Mouse (Mus musculus) spleen, adult 2 months (tissue): ENCODE measurements at regions not wholly inside any gene's neighbourhood (a gene's known extent, or its start where the extent isn't known, plus 50 kb on each side); places are given as distances from the start of the nearest gene placed in this dataset.

ENCODE experiments used
- DNase-seq, 2 experiments: peaks; one replicate each; pipeline versions ENCODE4 v3.0.0 to v3.0.0-alpha.2; 2012 to 2021; ENCODE audit warnings: low spot score in 2 of 2, low read depth in 1 of 2
- H3K27ac ChIP-seq: fragments of 200-500 bp; 2 replicates; pipeline ENCODE4 v1.5.1; 2012; ENCODE audit warnings: low read length, inconsistent platforms; ENCODE audit not compliant: insufficient read depth
- H3K27me3 ChIP-seq: fragments of 200-500 bp; 2 replicates; pipeline ENCODE4 v1.6.1; 2012; ENCODE audit warnings: mild to moderate bottlenecking, moderate library complexity, low read length, inconsistent platforms; ENCODE audit not compliant: control insufficient read depth, insufficient read depth
- H3K36me3 ChIP-seq: fragments of 200-500 bp; 2 replicates; pipeline ENCODE4 v1.6.1; 2012; ENCODE audit warnings: mild to moderate bottlenecking, low read length, inconsistent platforms; ENCODE audit not compliant: control insufficient read depth, insufficient read depth
- H3K4me1 ChIP-seq: fragments of 200-500 bp; 2 replicates; pipeline ENCODE4 v1.6.1; 2011; ENCODE audit warnings: inconsistent platforms; ENCODE audit not compliant: control insufficient read depth, insufficient read depth, insufficient read length
- H3K4me3 ChIP-seq: fragments of 200-500 bp; 2 replicates; pipeline ENCODE4 v1.5.1; 2011; ENCODE audit warnings: mild to moderate bottlenecking, inconsistent platforms; ENCODE audit not compliant: insufficient read depth, insufficient read length; ENCODE audit errors: extremely low read depth
- CTCF ChIP-seq: fragments of 200-500 bp; IDR thresholded peaks from 2 replicates; pipeline ENCODE4 v1.5.1; 2011; ENCODE audit warnings: mild to moderate bottlenecking, inconsistent platforms; ENCODE audit not compliant: insufficient read depth, insufficient read length, insufficient replicate concordance; ENCODE audit errors: extremely low read depth
- POLR2A ChIP-seq: fragments of 200-500 bp; IDR thresholded peaks from 2 replicates; pipeline ENCODE4 v1.6.1; 2011; ENCODE audit warnings: low read depth, low read length, inconsistent platforms
- WGBS: fragments of 180-500 bp; shearing (Covaris S2); methylation state at CpG from one replicate; pipeline ENCODE4 v1.1.7; 2018; 5-methylcytosine and 5-hydroxymethylcytosine counted together

DNA sequence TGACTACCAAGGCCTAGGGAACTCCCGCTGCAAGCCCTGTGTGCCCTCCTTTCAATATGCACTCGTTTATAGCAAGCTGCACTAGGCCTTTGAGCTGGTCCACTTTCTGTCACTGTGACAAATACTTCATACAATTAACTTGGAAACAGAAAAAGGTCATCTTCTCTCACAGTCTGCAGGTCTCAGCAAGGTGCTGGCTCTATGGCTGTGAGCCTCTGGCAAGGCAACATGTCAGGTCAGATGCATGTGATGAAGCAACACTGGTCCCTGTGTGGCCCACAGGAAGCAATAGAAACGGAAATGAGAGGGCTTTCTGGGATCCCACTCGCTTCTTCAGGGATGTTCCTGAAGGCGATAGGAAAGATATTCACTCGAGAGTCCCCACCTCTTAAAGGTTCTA lies 245.9 kb upstream of the Zmiz1 start:
- Histone ChIP-seq H3K4me1 (no peaks in the 10 kb centered on the region), H3K36me3 (no peaks in the 10 kb centered on the region), H3K4me3 (no peak overlapping the region), H3K27ac (no peak overlapping the region), H3K27me3 (no peaks in the 10 kb centered on the region)
- no peak for DNase-seq
- no peak for TF ChIP-seq CTCF
- no peak for TF ChIP-seq POLR2A
- 81% methylated on average over 6 of the region's 6 CpGs for WGBS

DNA sequence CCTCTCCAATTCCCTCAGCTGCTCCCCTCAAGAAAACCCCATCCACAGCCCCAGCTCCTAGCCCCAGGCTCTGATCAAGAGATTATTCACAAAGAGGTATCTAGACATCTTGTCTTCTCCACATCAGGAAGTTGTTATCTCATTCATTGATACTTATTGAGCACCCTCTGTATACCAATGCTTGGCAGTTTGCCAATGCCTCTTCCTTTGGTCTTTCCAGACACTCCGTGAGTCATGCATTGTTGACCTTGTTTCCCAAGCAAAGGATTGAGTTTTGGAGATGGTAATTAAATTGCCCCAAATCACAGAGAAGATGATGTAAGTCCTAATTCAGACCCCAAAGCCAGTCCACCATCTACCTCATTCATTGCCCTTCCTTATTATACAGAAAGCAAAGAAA lies 235.9 kb upstream of the Zmiz1 start:
- Histone ChIP-seq H3K4me3 (no peak overlapping the region), H3K4me1 (no peaks in the 10 kb centered on the region), H3K27ac (no peak overlapping the region), H3K27me3 (no peaks in the 10 kb centered on the region), H3K36me3 (no peaks in the 10 kb centered on the region)
- TF ChIP-seq POLR2A (no peak), CTCF (no peak)
- 82% methylated on average over 1 of the region's 1 CpGs for WGBS
- DNase-seq = no peak

DNA sequence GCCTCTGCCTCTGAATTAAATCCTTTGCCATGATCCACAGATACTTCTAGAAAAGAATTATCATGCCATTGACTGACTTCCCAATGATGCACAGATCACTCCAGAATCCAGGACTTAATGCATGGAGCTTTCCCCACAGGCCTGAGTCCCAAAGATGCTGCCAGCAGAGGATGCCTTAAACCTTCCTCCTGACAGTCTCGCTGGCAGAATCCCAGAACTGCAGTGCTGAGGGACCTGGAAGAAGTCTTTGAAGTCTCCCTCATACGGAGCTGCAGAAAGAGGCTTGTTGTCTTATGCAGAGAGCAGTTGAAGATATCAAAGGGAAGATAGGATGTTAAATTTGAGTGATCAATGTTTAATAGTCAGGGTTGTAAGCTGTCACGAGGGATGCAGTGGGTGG lies 233.8 kb upstream of the Zmiz1 start:
- no peak overlapping the region for H3K4me3 ChIP-seq
- TF ChIP-seq CTCF (no peak), POLR2A (no peak)
- no peak overlapping the region for H3K27ac ChIP-seq
- 75% methylated on average over 3 of the region's 3 CpGs for WGBS
- no peak for DNase-seq
- no peaks in the 10 kb centered on the region for H3K4me1 ChIP-seq
- H3K36me3 ChIP-seq = no peaks in the 10 kb centered on the region
- H3K27me3 ChIP-seq = no peaks in the 10 kb centered on the region

DNA sequence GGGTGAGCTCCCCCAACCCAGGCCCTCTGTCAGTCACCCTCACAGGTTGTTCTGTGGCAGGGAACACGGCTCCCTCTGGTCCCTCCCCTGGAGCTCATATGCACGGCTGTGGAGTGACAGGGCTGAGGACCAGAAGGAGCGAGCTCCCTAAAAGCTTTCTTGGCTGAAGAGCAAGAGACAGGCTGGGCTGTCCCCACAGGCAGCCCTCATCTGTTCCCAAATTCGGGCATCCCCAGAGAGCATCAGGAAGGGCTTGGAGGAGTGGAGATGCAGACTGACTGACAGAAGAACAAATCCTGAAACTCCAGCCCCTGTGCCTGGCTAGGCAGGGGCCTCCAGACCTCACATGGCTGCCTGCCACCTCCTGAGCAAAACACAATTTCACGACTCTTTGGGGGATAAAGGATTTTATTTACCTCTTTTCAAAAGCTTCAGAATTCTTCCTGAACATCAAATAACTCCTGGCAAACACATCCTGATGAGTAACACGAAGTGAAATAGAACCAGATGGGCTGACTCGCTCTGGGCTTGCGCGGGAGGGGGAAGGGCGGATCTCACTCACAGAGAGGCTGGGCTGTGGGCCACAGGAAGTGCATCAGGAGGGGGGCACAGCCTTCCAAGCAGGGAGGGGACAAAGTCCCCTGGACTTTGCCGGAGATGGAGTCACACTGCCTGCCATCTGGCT lies 232.7 kb upstream of the Zmiz1 start:
- no peak for DNase-seq
- no peaks in the 10 kb centered on the region for H3K27me3 ChIP-seq
- peak overlapping the region; percentile 33; the same call in 1 of the 2 replicates for H3K27ac ChIP-seq
- H3K36me3 ChIP-seq = no peaks in the 10 kb centered on the region
- no peaks in the 10 kb centered on the region for H3K4me1 ChIP-seq
- no peak overlapping the region for H3K4me3 ChIP-seq
- WGBS = 31% methylated on average over 11 of the region's 11 CpGs
- no peak for TF ChIP-seq CTCF
- TF ChIP-seq POLR2A = no peak

DNA sequence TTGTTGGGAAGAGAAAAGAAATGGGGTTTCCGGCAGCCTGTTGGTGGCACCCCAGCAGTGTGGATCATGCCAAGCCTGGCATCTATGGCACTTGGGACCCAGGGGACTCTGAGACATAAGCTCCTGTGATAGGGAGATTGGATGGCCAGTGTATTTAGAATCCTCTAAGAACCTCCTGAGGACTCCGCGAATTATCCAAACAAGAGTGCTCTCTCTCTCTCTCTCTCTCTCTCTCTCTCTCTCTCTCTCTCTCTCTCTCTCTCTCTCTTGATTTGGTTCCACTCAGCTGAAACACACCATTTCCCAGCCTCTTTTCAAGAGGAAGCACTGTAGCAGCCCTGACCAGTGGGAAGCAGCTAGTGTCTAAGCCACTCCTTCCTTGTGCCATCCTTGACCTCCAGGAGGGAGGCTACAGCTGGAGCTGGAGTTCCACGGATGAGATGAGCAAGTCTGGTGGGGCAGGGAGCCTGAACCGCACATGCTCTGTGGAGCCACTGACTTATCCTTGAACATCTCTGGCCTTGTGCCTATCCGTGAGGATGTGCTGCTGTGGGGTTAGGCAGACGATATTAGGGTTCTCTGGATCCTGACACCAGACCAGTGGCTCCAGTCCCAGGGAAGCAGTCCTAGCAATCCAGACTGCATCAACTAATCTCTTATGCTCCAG lies 232.0 kb upstream of the Zmiz1 start:
- Histone ChIP-seq H3K27me3 (no peaks in the 10 kb centered on the region), H3K36me3 (no peaks in the 10 kb centered on the region), H3K27ac (peak overlapping the region; percentile 32; the same call in 1 of the 2 replicates), H3K4me1 (no peaks in the 10 kb centered on the region), H3K4me3 (no peak overlapping the region)
- no peak for DNase-seq
- 72% methylated on average over 7 of the region's 7 CpGs for WGBS
- no peak for TF ChIP-seq POLR2A
- TF ChIP-seq CTCF = no peak

DNA sequence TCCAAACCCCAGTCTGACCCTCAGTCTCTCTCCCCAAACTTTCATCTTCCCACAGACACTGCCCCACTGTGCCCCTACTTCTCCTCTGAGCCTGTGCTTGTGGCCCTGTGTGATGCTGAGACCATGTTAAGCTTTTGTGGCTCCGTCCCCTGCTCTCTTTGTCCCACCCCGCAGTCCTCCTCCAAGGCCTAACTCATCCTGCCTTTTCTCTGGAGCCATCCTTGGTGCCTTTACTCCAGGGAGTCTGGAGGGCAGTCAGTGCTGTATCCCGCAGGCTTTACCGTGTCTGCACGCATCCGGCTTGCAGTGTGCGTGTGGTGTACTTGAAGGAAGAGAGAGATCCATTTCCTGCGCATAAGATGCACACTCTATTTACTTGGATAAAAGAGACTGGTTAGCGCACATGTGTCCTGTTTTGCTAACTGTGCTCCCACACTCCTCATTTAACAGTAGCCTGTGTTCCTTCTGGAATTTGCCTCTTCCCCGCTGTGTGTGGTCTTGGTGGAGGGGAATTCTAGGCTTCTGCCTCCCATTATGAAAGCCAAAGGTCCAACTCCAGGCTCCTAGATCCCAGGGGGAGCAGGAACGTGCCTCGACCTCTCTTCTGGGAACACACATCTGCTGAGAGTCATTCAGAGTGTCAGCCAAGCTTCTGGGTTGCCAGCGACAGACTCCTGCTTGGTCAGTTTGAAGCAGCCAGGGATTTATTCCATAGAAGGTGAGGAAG lies 230.5 kb upstream of the Zmiz1 start:
- Histone ChIP-seq H3K27me3 (no peaks in the 10 kb centered on the region), H3K27ac (no peak overlapping the region), H3K4me3 (no peak overlapping the region), H3K4me1 (no peaks in the 10 kb centered on the region), H3K36me3 (no peaks in the 10 kb centered on the region)
- no peak for DNase-seq
- WGBS = 91% methylated on average over 13 of the region's 13 CpGs
- TF ChIP-seq POLR2A = no peak
- no peak for TF ChIP-seq CTCF
